Mouse (Mus musculus): ENCODE results near the gene Tmem184b. TPM values are rescaled to one million over a fixed set of nuclear protein-coding genes. Genes with fewer than 3 reads are reported as not detected.
A peak's percentile ranks its signal among the peaks of the same experiment; 100 is the strongest.

The Tmem184b gene
- polyA plus RNA-seq, 1 experiment from 2014 or later, result 50.4 TPM

- H3K27ac ChIP-seq, result no peak overlapping the region
- H3K27me3 ChIP-seq (replicated peaks), result no peaks in the 10 kb centered on the region
- 83% methylated on average over 6 of the region's 6 CpGs for WGBS
- peaks cover 32% of the 10 kb centered on the region; the same call in 1 of the 2 replicates for H3K4me1 ChIP-seq
- H3K4me3 ChIP-seq, result no peak overlapping the region
- H3K9ac ChIP-seq, result no peak overlapping the region
- H3K4me2 ChIP-seq (replicated peaks), result no peak overlapping the region
- peaks cover 3% of the 10 kb centered on the region; the same call in 1 of the 2 replicates for H3K36me3 ChIP-seq
- ATAC-seq (ENCODE audit: low FRiP score, low read depth), result no peak
- no peaks in the 10 kb centered on the region for H3K9me3 ChIP-seq
Measured at GRCm38 (mm10) chr15:79393101-79393500, 10.3 kb downstream of the Tmem184b start.

- H3K9ac ChIP-seq, result no peak overlapping the region
- WGBS, result 91% methylated on average over 5 of the region's 5 CpGs
- peaks cover 2% of the 10 kb centered on the region; the same call in 1 of the 2 replicates for H3K36me3 ChIP-seq
- H3K4me3 ChIP-seq, result no peak overlapping the region
- H3K4me2 ChIP-seq (replicated peaks), result no peak overlapping the region
- no peaks in the 10 kb centered on the region for H3K27me3 ChIP-seq (replicated peaks)
- no peaks in the 10 kb centered on the region for H3K9me3 ChIP-seq
- no peak for ATAC-seq (ENCODE audit: low FRiP score, low read depth)
- H3K27ac ChIP-seq, result no peak overlapping the region
- H3K4me1 ChIP-seq, result peaks cover 35% of the 10 kb centered on the region; the same call in 1 of the 2 replicates
Measured at GRCm38 (mm10) chr15:79392527-79392926, 10.8 kb downstream of the Tmem184b start.

GRCm38 (mm10) chr15:79391447-79392093 lies 11.8 kb downstream of the Tmem184b start:
- Histone ChIP-seq H3K9me3 (no peaks in the 10 kb centered on the region), H3K27ac (no peak overlapping the region), H3K36me3 (no peaks in the 10 kb centered on the region), H3K4me1 (peaks cover 35% of the 10 kb centered on the region; the same call in 1 of the 2 replicates), H3K27me3 (replicated peaks) (no peaks in the 10 kb centered on the region), H3K4me2 (replicated peaks) (no peak overlapping the region), H3K4me3 (no peak overlapping the region), H3K9ac (no peak overlapping the region)
- ATAC-seq (ENCODE audit: low FRiP score, low read depth), result no peak
- WGBS, result 64% methylated on average over 7 of the region's 7 CpGs

GRCm38 (mm10) chr15:79390434-79390833 lies 12.9 kb downstream of the Tmem184b start:
- Histone ChIP-seq H3K9me3 (no peaks in the 10 kb centered on the region), H3K27me3 (replicated peaks) (no peaks in the 10 kb centered on the region), H3K9ac (no peak overlapping the region), H3K36me3 (no peaks in the 10 kb centered on the region), H3K4me3 (no peak overlapping the region), H3K4me2 (replicated peaks) (no peak overlapping the region), H3K27ac (no peak overlapping the region), H3K4me1 (peaks cover 34% of the 10 kb centered on the region; the same call in 1 of the 2 replicates)
- 84% methylated on average over 6 of the region's 6 CpGs for WGBS
- ATAC-seq (ENCODE audit: low FRiP score, low read depth), result no peak

GRCm38 (mm10) chr15:79388171-79388570 lies 15.2 kb downstream of the Tmem184b start:
- H3K36me3 ChIP-seq, result no peaks in the 10 kb centered on the region
- no peaks in the 10 kb centered on the region for H3K27me3 ChIP-seq (replicated peaks)
- H3K4me2 ChIP-seq (replicated peaks), result no peak overlapping the region
- H3K4me1 ChIP-seq, result peaks cover 12% of the 10 kb centered on the region; the same call in 1 of the 2 replicates
- ATAC-seq (ENCODE audit: low FRiP score, low read depth), result no peak
- no peak overlapping the region for H3K9ac ChIP-seq
- 78% methylated on average over 6 of the region's 6 CpGs for WGBS
- no peak overlapping the region for H3K27ac ChIP-seq
- no peaks in the 10 kb centered on the region for H3K9me3 ChIP-seq
- H3K4me3 ChIP-seq, result no peak overlapping the region

GRCm38 (mm10) chr15:79387611-79388010 lies 15.8 kb downstream of the Tmem184b start:
- no peak for ATAC-seq (ENCODE audit: low FRiP score, low read depth)
- WGBS, result 85% methylated on average over 7 of the region's 7 CpGs
- peaks cover 8% of the 10 kb centered on the region; the same call in 1 of the 2 replicates for H3K4me1 ChIP-seq

GRCm38 (mm10) chr15:79387081-79387480 lies 16.3 kb downstream of the Tmem184b start:
- Histone ChIP-seq H3K36me3 (no peaks in the 10 kb centered on the region), H3K4me2 (replicated peaks) (no peak overlapping the region), H3K9ac (no peak overlapping the region), H3K4me3 (no peak overlapping the region), H3K4me1 (peaks cover 8% of the 10 kb centered on the region; the same call in 1 of the 2 replicates), H3K27me3 (replicated peaks) (no peaks in the 10 kb centered on the region), H3K27ac (no peak overlapping the region), H3K9me3 (no peaks in the 10 kb centered on the region)
- ATAC-seq (ENCODE audit: low FRiP score, low read depth), result no peak
- WGBS, result 70% methylated on average over 6 of the region's 6 CpGs

More at GRCm38 (mm10) chr15:79387611-79388010, 15.8 kb downstream of the Tmem184b start:
- Histone ChIP-seq H3K4me2 (replicated peaks) (no peak overlapping the region), H3K9ac (no peak overlapping the region), H3K36me3 (no peaks in the 10 kb centered on the region), H3K9me3 (no peaks in the 10 kb centered on the region), H3K27me3 (replicated peaks) (no peaks in the 10 kb centered on the region), H3K4me3 (no peak overlapping the region), H3K27ac (no peak overlapping the region)

GRCm38 (mm10) chr15:79381644-79382043 lies 21.7 kb downstream of the Tmem184b start:
- no peaks in the 10 kb centered on the region for H3K9me3 ChIP-seq
- no peak overlapping the region for H3K4me3 ChIP-seq
- ATAC-seq (ENCODE audit: low FRiP score, low read depth), result no peak
- peaks cover 19% of the 10 kb centered on the region for H3K36me3 ChIP-seq
- no peak overlapping the region for H3K27ac ChIP-seq
- H3K27me3 ChIP-seq (replicated peaks), result no peaks in the 10 kb centered on the region
- no peak overlapping the region for H3K4me2 ChIP-seq (replicated peaks)
- H3K4me1 ChIP-seq, result 0 out of 2 replicates have a peak, but pooled peaks cover 4% of the 10 kb centered on the region
- no peak overlapping the region for H3K9ac ChIP-seq
- WGBS, result 86% methylated on average over 9 of the region's 9 CpGs

- Histone ChIP-seq H3K4me2 (replicated peaks) (no peak overlapping the region), H3K4me3 (no peak overlapping the region), H3K36me3 (peaks cover 27% of the 10 kb centered on the region), H3K27me3 (replicated peaks) (no peaks in the 10 kb centered on the region), H3K4me1 (0 out of 2 replicates have a peak, but pooled peaks cover 4% of the 10 kb centered on the region), H3K9me3 (no peaks in the 10 kb centered on the region), H3K27ac (no peak overlapping the region), H3K9ac (no peak overlapping the region)
- peak; percentile 44; the same call in 1 of the 2 replicates for ATAC-seq (ENCODE audit: low FRiP score, low read depth)
- 59% methylated on average over 21 of the region's 23 CpGs for WGBS
Measured at GRCm38 (mm10) chr15:79380468-79381444, 22.6 kb downstream of the Tmem184b start.

GRCm38 (mm10) chr15:79379658-79380057 lies 23.7 kb downstream of the Tmem184b start:
- H3K27me3 ChIP-seq (replicated peaks), result no peaks in the 10 kb centered on the region
- no peak for ATAC-seq (ENCODE audit: low FRiP score, low read depth)
- WGBS, result 94% methylated on average over 7 of the region's 7 CpGs
- no peak overlapping the region for H3K9ac ChIP-seq
- 0 out of 2 replicates have a peak, but pooled peaks cover 4% of the 10 kb centered on the region for H3K4me1 ChIP-seq
- H3K9me3 ChIP-seq, result no peaks in the 10 kb centered on the region
- H3K27ac ChIP-seq, result no peak overlapping the region
- H3K36me3 ChIP-seq, result peaks cover 36% of the 10 kb centered on the region
- no peak overlapping the region for H3K4me3 ChIP-seq
- H3K4me2 ChIP-seq (replicated peaks), result no peak overlapping the region

GRCm38 (mm10) chr15:79378608-79379007 lies 24.8 kb downstream of the Tmem184b start:
- peaks cover 44% of the 10 kb centered on the region for H3K36me3 ChIP-seq
- H3K27ac ChIP-seq, result no peak overlapping the region
- H3K9me3 ChIP-seq, result no peaks in the 10 kb centered on the region
- H3K4me2 ChIP-seq (replicated peaks), result no peak overlapping the region
- no peak overlapping the region for H3K4me3 ChIP-seq
- H3K9ac ChIP-seq, result no peak overlapping the region
- no peak for ATAC-seq (ENCODE audit: low FRiP score, low read depth)
- 0 out of 2 replicates have a peak, but pooled peaks cover 4% of the 10 kb centered on the region for H3K4me1 ChIP-seq
- WGBS, result 93% methylated on average over 10 of the region's 10 CpGs
- H3K27me3 ChIP-seq (replicated peaks), result no peaks in the 10 kb centered on the region

GRCm38 (mm10) chr15:79377681-79378080 lies 25.7 kb downstream of the Tmem184b start:
- no peaks in the 10 kb centered on the region for H3K27me3 ChIP-seq (replicated peaks)
- no peaks in the 10 kb centered on the region for H3K9me3 ChIP-seq
- no peak overlapping the region for H3K4me3 ChIP-seq
- H3K9ac ChIP-seq, result no peak overlapping the region
- WGBS, result 89% methylated on average over 6 of the region's 6 CpGs
- no peak for ATAC-seq (ENCODE audit: low FRiP score, low read depth)
- H3K36me3 ChIP-seq, result peaks cover 48% of the 10 kb centered on the region
- H3K4me1 ChIP-seq, result 0 out of 2 replicates have a peak, but pooled peaks cover 4% of the 10 kb centered on the region
- H3K4me2 ChIP-seq (replicated peaks), result no peak overlapping the region
- H3K27ac ChIP-seq, result no peak overlapping the region
